Mouse (Mus musculus) embryonic facial prominence, embryonic 13.5 days (tissue): ENCODE measurements around the gene Cd81. TPM values are rescaled to one million over a fixed set of nuclear protein-coding genes. Genes with fewer than 3 reads are reported as not detected.
A peak's percentile ranks its signal among the peaks of the same experiment; 100 is the strongest.

Experiments used
- ATAC-seq: fragments of 200-750 bp; cut with Nextera tagmentation; 2 replicates; pipeline ENCODE4 v1.8.0; 2017; ENCODE audit warnings: low read depth; ENCODE audit not compliant: insufficient number of reproducible peaks, insufficient read depth, low FRiP score, low TSS enrichment
- H3K27ac ChIP-seq: fragments of 300-500 bp; sonication (generic); 2 replicates; pipeline ENCODE4 v1.5.1; 2015; ENCODE audit warnings: moderate library complexity, mild to moderate bottlenecking, inconsistent platforms
- H3K27me3 ChIP-seq: fragments of 300-500 bp; sonication (generic); 2 replicates; pipeline ENCODE4 v1.6.1; 2015; ENCODE audit warnings: mild to moderate bottlenecking, inconsistent platforms
- H3K36me3 ChIP-seq: fragments of 300-500 bp; sonication (generic); 2 replicates; pipeline ENCODE4 v1.6.1; 2015; ENCODE audit warnings: mild to moderate bottlenecking, inconsistent platforms
- H3K4me1 ChIP-seq: fragments of 300-500 bp; sonication (generic); 2 replicates; pipeline ENCODE4 v1.6.1; 2015; ENCODE audit warnings: inconsistent platforms
- H3K4me2 ChIP-seq: fragments of 300-500 bp; sonication (generic); 2 replicates; pipeline ENCODE4 v1.6.1; 2015; ENCODE audit warnings: moderate library complexity, mild to moderate bottlenecking, inconsistent platforms
- H3K4me3 ChIP-seq: fragments of 300-500 bp; sonication (generic); 2 replicates; pipeline ENCODE4 v1.5.1; 2015; ENCODE audit warnings: mild to moderate bottlenecking, inconsistent platforms
- H3K9ac ChIP-seq: fragments of 300-500 bp; sonication (generic); 2 replicates; pipeline ENCODE4 v1.6.1; 2015; ENCODE audit warnings: mild to moderate bottlenecking, inconsistent platforms
- H3K9me3 ChIP-seq: fragments of 300-500 bp; sonication (generic); 2 replicates; pipeline ENCODE4 v1.6.1; 2016; ENCODE audit warnings: inconsistent platforms
- WGBS: fragments of 180-500 bp; shearing (Covaris S2); methylation state at CpG from one replicate; pipeline ENCODE4 v1.1.7; 2015; ENCODE audit warnings: mixed read lengths; 5-methylcytosine and 5-hydroxymethylcytosine counted together
- polyA plus RNA-seq: library from polyadenylated mRNA; unstranded; fragments of >200 nt; fragmentation: Nextera tagmentation; extraction: Ambion mirVana; gene quantifications from 2 replicates; pipeline ENCODE4 v1.2.1, GENCODE M21; 2015

Gene Cd81
- polyA plus RNA-seq, result 407 and 457 TPM in 2 replicates

DNA sequence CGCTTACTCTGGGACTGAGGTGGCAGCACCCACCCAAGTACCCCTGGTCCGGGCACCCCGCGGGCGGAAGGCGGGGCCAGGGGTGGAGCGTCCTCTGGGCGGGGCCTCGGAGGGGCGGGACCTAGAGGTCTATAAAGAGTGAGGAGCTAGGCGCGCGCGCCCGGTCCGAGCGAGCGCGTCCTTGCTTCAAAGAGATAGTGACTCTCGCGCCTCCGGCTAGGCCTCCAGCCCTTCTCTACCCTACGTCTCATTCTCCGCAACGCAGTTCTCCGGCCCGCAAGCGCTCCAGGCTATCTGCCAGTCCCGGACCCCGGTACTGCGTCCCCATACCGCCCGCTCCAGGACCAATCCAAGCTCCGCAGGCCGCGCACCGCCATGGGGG lies at the start of gene Cd81:
Cd81 (plus strand) TSS at position 114 of the 382 bp plus-strand sequence.
- Histone ChIP-seq H3K4me2 (peak within 1 kb of the TSS; percentile 97), H3K27ac (peak within 1 kb of the TSS; percentile 94), H3K4me3 (peak within 1 kb of the TSS; percentile 84), H3K27me3 (no peaks in the 10 kb centered on the region), H3K9me3 (no peaks in the 10 kb centered on the region), H3K9ac (peak within 1 kb of the TSS; percentile 96), H3K36me3 (peaks cover 14% of the 10 kb centered on the region; the same call in 1 of the 2 replicates), H3K4me1 (peaks cover 45% of the 10 kb centered on the region)
- ATAC-seq, result peak; percentile 73
- under 1% methylated on average over 31 of the region's 37 CpGs for WGBS

DNA sequence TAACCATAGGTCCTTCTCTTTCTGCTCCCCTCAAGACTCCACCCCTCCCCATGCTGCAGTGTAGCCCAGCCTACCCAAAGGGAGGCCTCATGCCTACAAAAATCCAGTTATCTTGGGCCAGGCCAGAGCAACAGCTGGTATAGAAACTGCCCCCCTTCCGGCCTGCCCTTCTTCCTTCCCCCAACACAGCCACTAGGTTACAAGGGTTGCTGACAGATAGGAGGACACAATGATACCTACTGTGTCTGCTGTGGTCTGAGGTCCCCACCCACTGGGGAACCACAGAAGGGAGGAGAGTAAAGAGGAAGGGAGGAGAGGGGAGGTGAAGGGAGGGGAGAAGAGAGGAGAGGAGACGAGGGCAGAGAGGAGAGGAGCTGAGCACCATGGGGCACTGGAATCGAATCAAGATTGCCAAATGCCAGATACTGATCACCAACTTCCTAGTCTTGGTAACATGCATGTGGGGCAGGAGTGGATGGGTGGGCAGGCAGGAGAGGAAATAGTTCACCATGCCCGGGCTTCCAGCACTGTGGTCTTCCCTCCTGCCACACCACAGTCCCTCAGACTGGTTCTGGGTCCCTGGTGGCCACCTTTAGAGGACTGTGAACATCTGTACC lies 47.7 kb upstream of the Cd81 start, which contains the start of gene Tspan32:
Tspan32 (plus strand) TSS at position 320 of the 617 bp plus-strand sequence.
- 69% methylated on average over 4 of the region's 4 CpGs for WGBS
- Histone ChIP-seq H3K27ac (no peak within 1 kb of the TSS; the same call in 1 of the 2 replicates), H3K9me3 (no peaks in the 10 kb centered on the region), H3K4me2 (no peak within 1 kb of the TSS), H3K36me3 (no peaks in the 10 kb centered on the region), H3K9ac (no peak within 1 kb of the TSS), H3K27me3 (no peaks in the 10 kb centered on the region), H3K4me1 (peaks cover 27% of the 10 kb centered on the region), H3K4me3 (no peak within 1 kb of the TSS)
- no peak for ATAC-seq

DNA sequence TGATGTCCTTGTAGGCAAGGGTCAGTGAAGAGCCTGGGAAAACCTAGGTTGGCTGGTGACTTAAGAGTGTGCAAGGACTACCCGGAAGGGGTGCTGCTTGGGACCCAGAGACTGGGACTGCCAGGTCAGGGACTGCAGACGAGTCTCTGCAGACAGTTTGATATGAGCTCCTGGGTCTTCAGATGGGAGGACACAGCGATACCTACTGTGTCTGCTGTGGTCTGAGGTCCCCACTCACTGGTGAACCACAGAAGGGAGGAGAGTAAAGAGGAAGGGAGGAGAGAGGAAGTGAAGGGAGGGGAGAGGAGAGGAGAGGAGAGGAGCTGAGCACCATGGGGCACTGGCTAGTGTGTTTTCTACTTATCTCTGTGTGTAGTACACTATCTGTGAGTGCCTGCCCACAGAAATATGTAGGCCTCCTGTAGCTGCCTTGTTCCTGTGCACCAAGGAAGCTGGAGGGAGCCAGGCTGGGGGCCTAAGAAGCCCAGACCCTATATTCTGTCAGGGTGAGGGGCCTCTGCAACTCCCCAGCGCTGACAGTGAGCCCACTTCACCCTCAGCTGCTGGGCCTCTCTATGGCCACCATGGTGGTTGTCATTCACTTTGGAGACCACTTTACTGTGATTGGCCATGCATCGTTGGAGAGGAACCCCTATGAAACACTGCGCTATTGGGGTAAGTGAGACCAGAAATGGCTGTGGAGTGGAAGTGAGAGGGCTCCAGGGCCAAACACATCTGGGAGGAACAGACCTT lies 47.0 kb upstream of the Cd81 start:
- ATAC-seq, result no peak
- Histone ChIP-seq H3K27ac (no peak overlapping the region; the same call in 1 of the 2 replicates), H3K4me2 (no peak overlapping the region), H3K9ac (no peak overlapping the region), H3K36me3 (no peaks in the 10 kb centered on the region), H3K4me3 (no peak overlapping the region), H3K4me1 (peaks cover 32% of the 10 kb centered on the region), H3K27me3 (no peaks in the 10 kb centered on the region), H3K9me3 (no peaks in the 10 kb centered on the region)
- WGBS, result 80% methylated on average over 6 of the region's 6 CpGs

GRCm38 (mm10) chr7:143006097-143006755 lies 46.3 kb upstream of the Cd81 start:
- no peak for ATAC-seq
- WGBS, result 78% methylated on average over 2 of the region's 2 CpGs
- Histone ChIP-seq H3K27me3 (no peaks in the 10 kb centered on the region), H3K27ac (no peak overlapping the region; the same call in 1 of the 2 replicates), H3K4me2 (no peak overlapping the region), H3K4me3 (no peak overlapping the region), H3K9ac (peak overlapping the region; percentile 6; the same call in 1 of the 2 replicates), H3K36me3 (no peaks in the 10 kb centered on the region), H3K9me3 (no peaks in the 10 kb centered on the region), H3K4me1 (peaks cover 32% of the 10 kb centered on the region)

GRCm38 (mm10) chr7:143006756-143007598 lies 45.6 kb upstream of the Cd81 start:
- Histone ChIP-seq H3K4me3 (no peak overlapping the region), H3K9ac (peak overlapping the region; percentile 36; the same call in 1 of the 2 replicates), H3K36me3 (no peaks in the 10 kb centered on the region), H3K9me3 (no peaks in the 10 kb centered on the region), H3K4me1 (peaks cover 32% of the 10 kb centered on the region), H3K27ac (peak overlapping the region; percentile 97), H3K4me2 (peak overlapping the region; percentile 5), H3K27me3 (no peaks in the 10 kb centered on the region)
- ATAC-seq, result no peak
- 88% methylated on average over 8 of the region's 8 CpGs for WGBS

DNA sequence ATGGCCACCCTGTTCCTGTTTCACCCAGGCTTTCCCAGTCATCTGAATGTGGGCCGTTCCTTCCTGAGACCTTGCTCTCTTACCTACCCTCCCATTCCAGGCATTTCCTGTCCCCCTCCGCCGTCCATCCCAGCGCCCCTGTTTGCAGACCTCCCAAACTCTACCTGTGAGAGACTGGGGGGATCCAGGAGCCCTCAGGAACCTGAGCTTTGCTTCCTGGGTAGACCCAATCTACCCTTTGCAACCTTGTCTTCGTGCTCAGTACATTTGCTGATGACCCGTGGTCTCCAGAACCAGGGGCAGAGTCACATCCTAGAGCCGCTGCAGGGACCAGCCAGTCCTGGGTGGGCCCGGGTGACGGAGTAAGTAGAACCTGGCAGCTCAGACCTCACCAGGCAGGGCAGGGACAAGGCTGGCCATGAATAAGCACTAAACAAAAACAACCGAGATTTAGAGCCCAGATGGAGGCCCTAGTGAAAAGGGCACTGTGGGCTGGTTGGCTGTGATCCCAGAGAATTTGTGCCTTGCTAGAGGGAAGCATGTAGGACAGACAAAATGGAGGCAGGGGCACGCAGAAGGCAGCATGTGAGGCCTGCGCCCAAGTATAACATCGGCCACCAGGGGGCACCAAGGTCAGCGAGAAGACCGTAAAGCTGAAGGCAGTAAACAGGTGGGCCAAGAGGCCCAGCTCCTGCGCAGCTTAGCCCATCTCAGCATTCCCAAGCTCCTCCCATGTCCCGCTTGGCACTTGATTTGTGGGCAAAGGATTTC lies 44.8 kb upstream of the Cd81 start:
- Histone ChIP-seq H3K4me3 (no peak overlapping the region), H3K9ac (peak overlapping the region; percentile 36; the same call in 1 of the 2 replicates), H3K4me2 (peak overlapping the region; percentile 38)

GRCm38 (mm10) chr7:143008370-143008926 lies 44.1 kb upstream of the Cd81 start:
- Histone ChIP-seq H3K27me3 (no peaks in the 10 kb centered on the region), H3K4me2 (peak overlapping the region; percentile 38), H3K4me1 (peaks cover 37% of the 10 kb centered on the region), H3K9ac (peak overlapping the region; percentile 36; the same call in 1 of the 2 replicates), H3K36me3 (no peaks in the 10 kb centered on the region), H3K4me3 (no peak overlapping the region), H3K27ac (peak overlapping the region; percentile 97), H3K9me3 (no peaks in the 10 kb centered on the region)
- peak; percentile 54; the same call in 1 of the 2 replicates for ATAC-seq
- 47% methylated on average over 8 of the region's 8 CpGs for WGBS

More for the DNA sequence above, 44.8 kb upstream of the Cd81 start:
- peak overlapping the region; percentile 97 for H3K27ac ChIP-seq
- H3K9me3 ChIP-seq, result no peaks in the 10 kb centered on the region
- ATAC-seq, result peak; percentile 75; the same call in 1 of the 2 replicates
- no peaks in the 10 kb centered on the region for H3K27me3 ChIP-seq
- no peaks in the 10 kb centered on the region for H3K36me3 ChIP-seq
- WGBS, result 44% methylated on average over 17 of the region's 17 CpGs
- H3K4me1 ChIP-seq, result peaks cover 37% of the 10 kb centered on the region

GRCm38 (mm10) chr7:143008996-143009665 lies 43.4 kb upstream of the Cd81 start:
- Histone ChIP-seq H3K36me3 (no peaks in the 10 kb centered on the region), H3K27ac (peak overlapping the region; percentile 97), H3K4me1 (peaks cover 37% of the 10 kb centered on the region), H3K4me2 (peak overlapping the region; percentile 38), H3K9me3 (no peaks in the 10 kb centered on the region), H3K9ac (no peak overlapping the region), H3K4me3 (no peak overlapping the region), H3K27me3 (no peaks in the 10 kb centered on the region)
- WGBS, result 35% methylated on average over 3 of the region's 4 CpGs
- peak; percentile 56; the same call in 1 of the 2 replicates for ATAC-seq

DNA sequence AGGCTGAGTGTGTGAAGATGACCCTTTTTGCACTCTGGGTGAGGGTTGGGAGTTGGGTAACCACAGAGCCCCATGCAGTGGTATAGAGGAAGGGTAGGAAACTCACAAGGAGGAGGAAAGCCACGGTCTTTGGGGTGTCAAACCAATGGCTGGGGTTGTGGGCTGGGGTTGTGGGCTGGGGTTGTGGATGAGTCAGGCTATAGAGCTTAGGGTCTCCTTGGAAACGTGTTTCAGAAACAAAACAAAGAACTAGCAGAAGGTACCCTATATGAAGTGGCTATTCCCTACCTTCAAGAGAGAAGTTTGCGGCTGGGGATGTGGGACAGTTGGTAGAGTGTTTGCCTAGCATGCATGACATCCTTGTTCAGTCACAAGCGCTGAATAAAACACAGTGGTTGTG lies 42.5 kb upstream of the Cd81 start:
- Histone ChIP-seq H3K36me3 (no peaks in the 10 kb centered on the region), H3K27me3 (no peaks in the 10 kb centered on the region), H3K4me3 (no peak overlapping the region), H3K4me2 (no peak overlapping the region), H3K27ac (peak overlapping the region; percentile 97), H3K9ac (no peak overlapping the region), H3K9me3 (no peaks in the 10 kb centered on the region), H3K4me1 (peaks cover 35% of the 10 kb centered on the region)
- no peak for ATAC-seq
- 83% methylated on average over 4 of the region's 4 CpGs for WGBS

DNA sequence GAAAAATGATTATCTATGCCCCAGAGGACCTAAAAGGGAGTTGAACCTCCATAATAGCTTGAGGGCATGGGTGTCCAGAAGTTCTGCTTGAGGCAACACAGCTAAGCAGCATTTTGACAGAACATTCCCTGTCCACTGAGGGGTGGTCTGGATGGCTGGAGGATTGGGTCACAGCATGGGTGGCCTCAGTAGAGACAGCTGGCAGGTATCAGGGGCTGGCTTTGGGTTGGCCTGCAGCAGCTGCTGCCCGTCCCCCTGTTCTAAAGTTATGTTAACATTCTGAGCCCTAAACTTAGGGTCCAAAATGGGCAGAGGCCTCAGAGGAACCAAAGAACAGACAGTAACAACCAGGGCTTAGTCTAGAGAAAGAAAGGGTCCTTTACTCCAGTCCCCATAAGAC lies 41.3 kb upstream of the Cd81 start:
- no peaks in the 10 kb centered on the region for H3K27me3 ChIP-seq
- no peak overlapping the region for H3K27ac ChIP-seq
- WGBS, result 77% methylated on average over 1 of the region's 1 CpGs

More for the DNA sequence above, 41.3 kb upstream of the Cd81 start:
- Histone ChIP-seq H3K4me3 (no peak overlapping the region), H3K36me3 (no peaks in the 10 kb centered on the region), H3K9ac (no peak overlapping the region), H3K4me2 (no peak overlapping the region), H3K4me1 (peaks cover 46% of the 10 kb centered on the region), H3K9me3 (no peaks in the 10 kb centered on the region)
- ATAC-seq, result no peak
